Mouse (Mus musculus) T-helper 17 cell (primary cell): ENCODE measurements at regions not wholly inside any gene's neighbourhood (a gene's known extent, or its start where the extent isn't known, plus 50 kb on each side); places are given as distances from the start of the nearest gene placed in this dataset.

Experiments
- in situ Hi-C, 2 experiments: fragments of 300-600 bp; cut with MboI, MseI; formaldehyde crosslinking; loops; 1 replicate in 1 of 2; 2 replicates in 1 of 2; pipeline ENCODE4 v1.15.1; 2025; ENCODE audit warnings: high pct_unique_total_duplicates in 2 of 2

DNA sequence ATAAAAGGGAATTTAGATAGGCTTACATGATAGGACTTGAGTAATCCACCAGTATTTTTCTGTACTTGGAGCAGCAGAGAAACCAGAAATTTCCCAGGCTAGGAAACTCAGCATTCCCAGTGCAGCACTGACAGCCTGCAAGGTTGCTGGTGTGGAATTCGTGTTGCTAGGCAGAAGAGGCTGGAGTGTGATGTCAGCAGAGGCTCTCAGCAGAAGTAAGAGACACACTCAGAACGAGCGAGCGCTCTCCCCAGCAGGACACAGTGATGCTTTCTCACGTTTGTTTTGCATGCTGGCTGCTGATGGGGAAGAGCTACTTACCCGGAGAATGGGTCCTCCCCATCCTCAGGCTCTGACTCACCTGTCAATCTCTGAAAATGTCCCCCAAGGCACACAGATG lies 104.7 kb downstream of the Dusp6 start:
- in situ Hi-C loops, result no loop called here

DNA sequence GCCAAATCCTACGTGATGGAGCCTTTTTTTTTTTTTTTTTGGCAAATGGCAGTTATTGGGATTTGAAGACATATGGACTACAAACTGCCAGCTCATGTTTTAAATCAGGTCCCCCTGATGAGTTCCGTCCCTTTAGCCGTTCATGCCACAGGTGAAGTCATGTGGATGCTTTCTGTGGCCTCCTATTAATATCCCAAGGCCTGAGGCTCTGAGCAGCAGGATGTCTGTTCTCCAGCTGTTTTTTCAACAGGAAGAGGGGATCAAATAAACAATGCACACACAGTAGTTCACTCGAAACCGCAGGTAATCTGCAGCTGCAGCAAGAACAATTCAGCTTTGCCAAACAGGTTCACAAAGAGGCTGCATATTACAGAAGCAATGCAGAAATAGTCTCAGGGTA lies 112.1 kb downstream of the Dusp6 start:
- in situ Hi-C loops, result no loop called here

DNA sequence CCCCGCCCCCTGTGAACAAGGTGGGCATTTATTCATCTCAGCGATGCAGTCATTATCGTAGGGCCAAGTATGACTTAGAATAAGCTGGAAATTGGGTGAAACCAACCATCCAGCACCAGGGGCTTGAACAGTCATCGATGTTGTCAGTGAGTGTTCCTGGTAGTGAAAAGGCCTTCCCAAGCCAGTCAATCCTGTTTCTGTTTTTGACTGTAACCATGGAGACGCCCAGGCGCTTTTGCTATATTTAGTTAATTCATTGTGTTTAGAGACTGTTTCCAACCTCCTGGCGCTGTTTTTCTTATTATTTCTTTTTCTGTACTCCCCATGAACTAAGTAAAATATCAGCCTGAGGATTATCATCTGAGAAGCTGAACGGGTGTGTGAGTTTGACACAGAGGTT lies 113.4 kb downstream of the Dusp6 start:
- in situ Hi-C loops, result no loop called here

DNA sequence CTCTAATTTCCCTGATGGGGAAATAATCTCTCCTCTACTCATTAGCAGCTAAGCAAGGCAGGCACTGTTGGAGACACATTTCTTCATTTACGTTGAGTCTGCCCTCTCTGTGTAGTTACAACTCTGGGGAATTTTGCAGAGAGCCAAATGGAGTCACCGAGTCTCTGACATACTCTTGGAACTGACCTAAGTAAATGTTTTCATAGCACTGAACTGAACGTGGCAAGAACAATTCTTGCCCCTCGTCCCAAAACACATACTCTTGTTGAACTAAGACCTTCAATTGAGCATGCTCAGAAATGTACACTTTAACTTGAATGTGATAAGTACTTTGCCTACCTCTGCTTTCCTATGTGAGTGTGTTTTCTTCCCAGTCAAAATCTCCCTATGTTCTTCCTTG lies 114.5 kb downstream of the Dusp6 start:
- in situ Hi-C loops, result no loop called here

DNA sequence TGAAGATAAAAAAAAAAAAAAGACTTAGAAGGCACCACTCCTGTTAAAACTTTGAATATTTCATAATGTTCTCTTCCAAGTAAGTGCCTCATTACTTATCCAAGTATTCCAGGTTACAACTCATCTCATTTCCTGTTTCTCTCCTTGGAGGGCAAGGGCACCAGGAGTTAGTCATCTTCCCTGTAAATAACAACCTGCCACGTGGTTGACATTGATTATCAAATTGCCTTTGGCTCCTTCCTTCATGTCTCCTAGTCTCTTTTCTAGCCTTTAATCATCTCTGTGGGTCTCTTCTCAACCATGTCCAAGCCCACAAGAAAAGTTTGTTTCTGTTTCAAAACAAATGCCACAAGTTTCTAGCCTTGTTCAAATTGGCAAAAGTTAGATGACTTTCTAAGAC lies 116.1 kb downstream of the Dusp6 start:
- in situ Hi-C loops, result no loop called here

DNA sequence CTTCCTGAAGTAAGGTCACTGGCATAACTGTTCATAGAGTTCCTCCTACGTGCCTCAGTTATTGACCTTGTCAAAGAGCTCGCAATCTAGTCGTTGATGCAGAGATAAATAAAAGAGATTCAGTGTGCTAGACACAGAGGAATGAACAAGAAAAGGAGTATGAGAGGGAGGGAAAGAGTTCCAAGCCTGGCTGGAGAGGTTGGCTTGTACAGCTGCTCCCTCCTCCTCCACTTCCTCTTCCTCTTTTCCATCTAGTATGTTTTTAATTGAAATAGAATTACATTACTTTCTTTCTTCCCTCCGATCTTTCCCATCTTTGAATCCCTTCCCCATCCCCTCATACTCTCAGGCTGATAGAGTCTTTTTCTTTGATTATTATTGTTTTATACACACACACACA lies 117.1 kb downstream of the Dusp6 start:
- in situ Hi-C loops, result loop anchor here in 1 of 2 experiments (5.0 kb wide), 1 partner anchor 113 kb away; no protein-coding TSS in a partner anchor

DNA sequence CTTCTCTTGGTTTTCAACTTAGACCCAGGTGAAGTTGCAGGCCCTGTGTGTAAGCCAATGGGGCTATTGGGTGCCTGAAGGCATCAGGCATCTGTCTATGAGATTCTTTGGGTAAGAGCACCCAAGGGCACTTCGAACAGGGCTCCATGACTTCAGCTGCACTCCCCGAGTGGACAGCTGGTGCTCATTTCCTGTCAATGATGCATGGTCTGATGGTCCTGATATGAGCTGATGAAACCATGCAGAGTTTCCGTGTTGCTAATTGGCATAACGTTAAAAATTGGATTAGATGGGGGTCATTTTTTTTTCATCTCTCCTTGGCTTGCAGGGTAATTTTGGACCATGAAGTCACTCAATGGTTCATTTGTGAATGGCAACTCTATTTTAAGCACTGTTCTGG lies 120.0 kb downstream of the Dusp6 start:
- in situ Hi-C loops, result loop anchor here in 1 of 2 experiments (5.0 kb wide), 1 partner anchor 116 kb away; no protein-coding TSS in a partner anchor

DNA sequence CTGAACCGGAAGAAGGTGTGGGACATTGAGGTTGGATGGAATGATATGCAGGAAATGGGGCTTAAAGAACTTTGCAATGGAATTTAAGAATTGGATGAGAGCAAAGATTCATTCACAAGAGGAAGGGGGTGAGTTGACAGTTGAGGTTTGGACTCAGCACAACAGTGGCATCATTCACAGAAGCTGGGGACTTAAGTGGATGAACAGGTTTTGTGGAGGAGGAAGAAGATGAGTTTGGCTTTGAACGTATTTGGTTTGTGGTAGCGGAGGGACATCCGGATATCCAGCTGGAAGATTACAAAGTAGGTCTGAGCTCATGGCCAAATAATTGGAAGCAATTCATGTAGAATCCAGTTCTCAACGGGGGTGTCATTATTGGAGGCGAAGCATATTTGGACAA lies 121.3 kb downstream of the Dusp6 start:
- in situ Hi-C loops, result loop anchor here in 1 of 2 experiments (5.0 kb wide), 1 partner anchor 117 kb away; no protein-coding TSS in a partner anchor

DNA sequence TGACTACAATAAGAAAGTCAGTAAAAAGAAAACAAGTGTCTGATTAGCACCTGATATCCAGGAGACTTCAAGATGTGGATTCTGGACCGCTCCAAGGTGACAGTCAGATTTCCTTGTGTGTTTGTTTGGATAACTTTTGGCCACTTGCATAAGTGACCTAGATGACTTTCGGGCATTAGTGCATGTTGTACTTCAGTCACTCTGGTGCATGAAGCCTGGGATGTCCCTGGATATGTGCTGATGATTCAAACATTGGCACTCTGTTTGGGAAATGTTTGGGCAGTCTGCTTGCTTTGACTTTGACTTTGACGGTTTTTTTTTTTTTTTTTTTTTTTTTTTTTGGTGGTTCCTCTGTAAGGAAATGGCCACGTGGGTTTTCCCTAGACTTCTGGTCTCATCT lies 121.8 kb downstream of the Dusp6 start:
- in situ Hi-C loops, result loop anchor here in 1 of 2 experiments (5.0 kb wide), 2 partner anchors 118 to 178 kb away; no protein-coding TSS in a partner anchor

DNA sequence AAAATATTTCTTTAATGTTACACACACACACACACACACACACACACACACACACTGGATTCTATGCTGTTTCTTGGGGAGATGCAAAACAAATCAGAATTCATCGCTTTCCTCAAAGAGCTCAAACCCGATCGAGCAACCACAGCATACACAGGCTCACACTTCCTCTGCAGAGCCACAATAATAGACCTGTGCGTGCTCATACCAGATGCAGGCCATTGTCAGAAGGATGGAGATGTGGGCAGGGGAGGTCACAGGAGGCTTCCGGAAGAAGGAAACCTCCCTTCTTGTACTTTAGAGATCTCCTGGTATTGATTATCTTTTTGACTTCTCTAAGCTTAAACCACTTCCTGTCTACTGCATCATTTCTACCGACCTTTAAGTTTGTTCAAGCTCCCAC lies 122.8 kb downstream of the Dusp6 start:
- in situ Hi-C loops, result loop anchor here in 1 of 2 experiments (5.0 kb wide), 1 partner anchor 179 kb away; no protein-coding TSS in a partner anchor

DNA sequence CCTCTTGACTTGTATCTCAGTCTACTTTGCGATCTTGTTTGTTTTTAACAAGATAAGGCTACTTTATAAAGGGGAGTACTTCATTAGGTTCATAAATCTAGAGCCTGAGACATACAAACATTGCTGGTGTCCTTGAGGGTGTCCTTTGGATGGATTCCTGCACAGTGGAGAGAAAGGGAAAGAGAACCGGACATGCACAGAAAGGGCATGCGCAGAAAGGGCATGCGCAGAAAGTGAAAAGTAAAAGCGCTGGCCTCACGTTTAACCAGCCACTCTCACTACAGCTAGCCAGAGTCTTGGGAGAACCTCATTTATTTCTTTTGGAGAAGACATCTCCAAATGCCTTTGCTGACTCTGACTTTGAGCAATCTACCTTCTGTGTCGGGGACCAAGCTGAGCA lies 125.5 kb downstream of the Dusp6 start:
- in situ Hi-C loops, result loop anchor here in 1 of 2 experiments (5.0 kb wide), 1 partner anchor 181 kb away; no protein-coding TSS in a partner anchor

DNA sequence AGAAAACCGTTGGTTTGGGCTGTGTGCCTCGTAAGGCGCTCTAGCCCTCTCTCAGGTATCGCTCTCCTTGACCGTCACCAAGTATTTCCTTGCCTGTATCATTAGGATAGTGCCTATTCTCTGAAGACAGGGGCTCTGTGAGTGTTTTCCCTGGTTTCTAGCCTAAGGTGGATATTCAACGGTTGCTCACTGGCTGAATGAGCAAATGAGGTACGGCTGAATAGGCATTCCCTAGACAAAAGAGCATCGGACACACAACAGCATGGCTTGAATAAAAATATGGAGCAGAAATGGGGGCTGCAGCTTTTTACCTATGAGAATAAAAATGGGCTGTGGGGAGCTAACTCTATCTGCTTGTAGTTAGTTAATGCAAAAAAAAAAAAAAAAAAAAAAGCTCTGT lies 126.0 kb downstream of the Dusp6 start:
- in situ Hi-C loops, result loop anchor here in 1 of 2 experiments (5.0 kb wide), 1 partner anchor 182 kb away; no protein-coding TSS in a partner anchor

DNA sequence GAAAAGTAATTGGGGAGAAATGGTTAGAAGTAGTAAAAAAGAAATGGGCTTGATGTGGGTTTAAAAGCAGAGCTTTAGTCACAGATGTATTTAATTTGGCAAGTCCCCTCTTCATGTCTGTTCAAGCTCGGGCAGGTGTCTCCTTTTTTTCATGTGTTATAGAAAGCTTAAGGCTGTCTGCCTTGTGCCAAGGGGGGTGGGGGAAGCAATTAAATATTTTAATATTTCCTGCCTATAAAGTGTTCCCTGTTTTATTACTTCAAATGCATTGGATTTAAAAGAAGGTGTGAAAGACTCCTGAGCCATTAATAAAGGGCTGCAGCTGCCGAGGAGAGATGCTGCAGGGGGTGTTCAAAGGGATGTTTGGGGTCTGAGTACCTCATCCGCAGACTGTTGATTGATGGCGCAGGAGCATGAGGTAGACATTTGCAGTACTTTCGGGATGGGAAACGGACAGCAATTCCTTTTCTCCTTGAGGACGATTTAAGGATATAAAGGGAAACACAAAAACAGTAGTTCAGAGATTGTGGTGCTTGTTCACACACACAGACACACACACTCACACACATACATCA lies 127.7 kb downstream of the Dusp6 start:
- in situ Hi-C loops, result loop anchor here in 1 of 2 experiments (5.0 kb wide), 1 partner anchor 443 kb away; no protein-coding TSS in a partner anchor

DNA sequence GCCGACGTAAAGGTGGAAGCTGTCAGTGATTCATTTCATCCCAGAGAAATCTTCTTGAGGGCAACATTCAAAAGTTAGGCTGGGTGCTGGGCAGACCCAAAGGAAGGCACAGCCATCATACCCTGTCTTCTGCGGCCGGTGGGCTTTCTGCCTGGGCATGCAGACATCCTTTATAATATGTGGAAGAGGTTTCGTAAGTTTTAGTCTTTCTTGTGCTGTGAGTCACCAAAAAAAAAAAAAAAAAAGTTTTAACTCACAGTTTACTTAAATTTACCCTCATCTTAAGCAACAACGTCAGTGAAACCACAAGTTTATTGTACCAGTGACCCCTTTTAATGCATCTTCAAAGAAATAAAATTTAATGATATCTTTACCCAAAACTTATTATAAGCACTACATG lies 128.7 kb downstream of the Dusp6 start:
- in situ Hi-C loops, result loop anchor here in 1 of 2 experiments (5.0 kb wide), 1 partner anchor 444 kb away; no protein-coding TSS in a partner anchor

DNA sequence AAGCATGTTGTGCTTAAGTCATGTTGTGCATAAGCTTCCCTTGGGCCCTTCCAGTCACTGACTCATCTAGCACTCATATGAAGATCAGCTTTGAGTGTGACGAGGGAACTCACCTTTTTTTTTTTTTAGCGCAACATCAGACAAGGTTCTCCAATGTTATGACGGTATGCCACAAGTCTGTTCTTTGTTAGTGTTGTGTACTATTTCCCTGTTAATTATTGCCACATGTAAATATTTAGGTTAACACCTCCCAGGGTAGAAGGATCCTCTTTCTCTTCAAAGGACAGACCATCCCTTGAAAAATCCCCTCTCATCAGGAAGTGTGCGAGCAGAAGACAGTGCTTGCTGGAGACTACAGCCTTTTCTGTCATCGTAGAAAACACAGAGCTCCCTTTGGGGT lies 129.9 kb downstream of the Dusp6 start:
- in situ Hi-C loops, result loop anchor here in 1 of 2 experiments (5.0 kb wide), 1 partner anchor 446 kb away; no protein-coding TSS in a partner anchor

DNA sequence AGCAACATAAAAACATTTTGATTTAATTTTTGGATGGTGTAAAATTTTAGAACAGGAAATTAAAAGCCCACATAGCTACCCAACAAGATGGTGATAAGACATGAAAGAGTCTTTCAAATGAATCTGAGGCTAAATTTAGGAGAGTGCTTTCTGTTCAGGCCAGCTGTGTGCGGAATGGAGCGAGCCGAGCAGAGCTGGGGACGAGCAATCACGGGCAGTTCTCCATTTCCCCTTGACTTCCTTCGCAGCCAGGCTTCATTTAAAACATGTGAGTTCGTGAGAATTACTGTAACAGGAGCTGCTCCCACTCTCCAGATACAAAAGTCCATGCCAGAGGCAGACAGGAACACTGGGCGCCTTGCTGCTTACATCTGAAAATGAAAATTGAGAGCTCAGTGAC lies 130.5 kb downstream of the Dusp6 start:
- in situ Hi-C loops, result loop anchor here in 1 of 2 experiments (5.0 kb wide), 1 partner anchor 446 kb away; no protein-coding TSS in a partner anchor

DNA sequence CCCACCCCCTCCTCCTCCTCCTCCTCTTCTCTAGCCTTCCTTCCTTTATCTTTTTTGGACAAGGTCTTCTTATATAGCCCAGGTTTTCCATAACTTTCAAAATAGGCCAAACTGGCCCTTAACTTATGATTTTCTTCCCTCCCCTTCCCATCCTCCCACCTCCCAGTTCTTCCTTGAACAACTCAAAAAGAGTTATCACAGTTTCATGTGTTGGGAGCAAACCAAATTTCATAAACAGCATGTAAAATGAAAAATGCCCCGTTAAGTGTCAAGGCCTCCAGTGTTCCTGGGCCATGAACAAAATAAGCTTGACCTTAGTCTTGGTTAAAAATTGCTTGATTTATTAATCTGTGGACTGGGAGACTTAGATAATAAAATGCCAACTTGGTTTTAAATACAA lies 132.4 kb downstream of the Dusp6 start:
- in situ Hi-C loops, result loop anchor here in 1 of 2 experiments (5.0 kb wide), 1 partner anchor 62 kb away; no protein-coding TSS in a partner anchor

DNA sequence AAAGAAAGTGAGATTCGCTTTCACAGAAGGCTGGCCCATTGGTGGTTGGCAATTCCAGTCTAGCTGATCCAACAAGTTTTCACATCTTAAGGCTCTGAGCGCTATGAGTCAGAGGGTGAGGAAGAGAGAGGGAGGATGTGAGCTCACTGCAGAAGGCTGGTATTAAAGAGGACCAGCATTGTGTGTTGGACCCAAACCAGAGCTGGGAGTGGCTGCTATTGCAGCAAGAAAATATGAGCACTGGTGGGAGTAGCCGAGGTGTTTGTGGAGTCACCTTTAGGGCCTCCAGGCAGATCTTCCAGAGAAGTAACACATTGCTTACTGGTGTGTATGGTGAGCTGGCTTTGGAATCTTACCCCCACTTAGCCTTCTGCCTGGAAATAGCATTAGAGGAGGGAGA lies 133.6 kb downstream of the Dusp6 start:
- in situ Hi-C loops, result loop anchor here in 1 of 2 experiments (5.0 kb wide), 1 partner anchor 61 kb away; no protein-coding TSS in a partner anchor

DNA sequence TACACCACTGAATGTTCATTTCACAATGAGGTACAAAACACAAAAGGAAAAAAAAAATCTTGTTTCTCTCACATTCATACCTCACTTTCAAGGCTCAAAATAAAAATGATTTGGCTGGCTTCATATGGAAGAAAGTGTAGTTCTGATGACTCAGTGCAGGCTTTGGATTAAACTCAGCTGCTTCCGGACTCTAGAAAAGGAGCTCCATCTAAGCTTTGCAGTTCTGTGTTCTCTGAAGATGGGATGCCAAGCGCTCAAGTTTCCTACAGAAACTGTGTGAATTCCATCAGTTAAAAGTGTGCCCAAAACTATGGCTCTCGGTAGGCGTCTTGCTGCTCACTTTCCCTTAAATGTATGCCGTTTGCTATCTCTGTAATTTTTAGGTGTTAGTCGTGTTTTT lies 137.0 kb downstream of the Dusp6 start:
- in situ Hi-C loops, result no loop called here

DNA sequence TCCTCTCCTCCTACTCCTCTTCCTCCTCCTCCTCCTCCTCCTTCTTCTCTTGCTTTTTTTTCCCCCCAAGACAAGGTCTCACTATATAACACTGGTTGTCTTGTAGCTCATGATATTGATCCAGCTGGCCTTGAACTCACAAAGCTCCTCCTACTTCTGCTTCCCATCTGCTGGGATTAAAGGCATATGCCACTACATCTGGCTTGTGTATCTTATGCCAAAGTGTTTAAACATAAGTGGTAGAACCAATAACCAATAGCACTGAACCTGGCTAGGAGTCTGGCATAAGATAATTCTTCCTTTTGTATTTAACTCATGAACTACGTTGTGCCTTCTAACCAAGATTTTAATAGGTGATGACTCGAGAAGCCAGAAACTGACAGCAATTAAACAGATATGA lies 143.7 kb downstream of the Dusp6 start:
- in situ Hi-C loops, result no loop called here

DNA sequence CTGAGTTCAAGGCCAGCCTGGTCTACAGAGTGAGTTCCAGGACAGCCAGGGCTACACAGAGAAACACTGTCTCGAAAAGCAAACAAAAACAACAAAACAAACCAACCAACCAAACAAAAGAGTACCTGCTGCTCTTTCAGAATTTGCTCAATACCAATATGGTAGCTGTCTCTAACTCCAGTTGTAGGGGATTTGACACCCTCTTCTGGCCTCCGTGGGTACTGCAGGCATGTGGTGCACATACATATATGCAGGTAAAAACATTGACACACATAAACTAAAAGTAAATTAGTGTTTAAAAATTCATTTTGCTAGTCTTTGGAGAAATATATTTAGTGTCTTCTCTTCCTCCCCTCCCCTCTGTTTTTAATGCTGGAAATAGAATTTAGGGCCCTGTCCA lies 145.8 kb downstream of the Dusp6 start:
- in situ Hi-C loops, result no loop called here

DNA sequence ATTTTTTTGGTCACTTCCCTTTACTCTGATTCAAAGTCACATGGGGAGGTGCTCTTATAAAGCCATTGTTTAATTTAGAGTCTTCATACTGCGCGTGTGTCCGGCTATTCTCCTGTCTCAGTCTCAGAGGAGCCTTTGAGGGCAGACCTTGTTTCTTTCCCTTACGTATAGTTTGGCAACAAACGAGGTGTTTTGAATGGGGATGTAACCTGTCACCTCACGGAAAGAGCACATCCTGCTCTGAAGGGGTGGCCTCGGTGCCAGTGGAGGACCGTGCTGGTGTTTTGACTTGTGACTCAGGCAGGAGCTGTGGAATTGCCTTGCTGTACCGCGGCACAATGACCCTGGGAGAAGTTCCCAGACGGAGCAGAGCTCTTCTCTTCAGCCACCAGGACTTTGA lies 146.7 kb downstream of the Dusp6 start:
- in situ Hi-C loops, result no loop called here

DNA sequence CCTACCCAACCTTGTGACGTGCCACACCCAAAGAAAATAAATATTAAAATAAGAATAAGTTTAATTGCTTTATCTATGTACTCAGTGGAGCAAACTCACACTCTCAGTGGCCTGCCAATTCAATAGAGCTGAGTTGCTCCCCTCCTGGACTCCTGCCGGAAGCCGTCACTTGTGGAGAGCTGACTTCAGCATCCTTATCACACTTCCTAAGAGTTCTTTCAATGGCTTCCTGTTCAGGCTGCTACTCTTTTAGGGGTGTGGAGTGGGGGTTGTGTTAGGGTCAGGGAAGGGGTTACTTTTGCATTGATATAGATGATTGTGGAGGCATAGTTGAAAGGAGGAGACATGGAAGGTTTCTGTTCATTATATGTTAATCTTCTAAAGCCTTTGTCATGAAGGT lies 147.7 kb downstream of the Dusp6 start:
- in situ Hi-C loops, result no loop called here
